Comparison of ENCODE assay signal across 9 mouse cellular contexts in genomic region chr1:162336640-162337039, GRCm38 (mm10).
A peak's percentile ranks its signal among the peaks of the same experiment; 100 is the strongest.
DNase-seq lines count a peak whose midpoint lies in the region; ATAC-seq and TF ChIP-seq lines count a peak whose summit lies in the region.
"Had no signal": no experiment of that assay in that cellular context is flagged by ENCODE, and none has a peak within 500 bp of the region (broad histone marks: within the 10 kb centered on the region; RNA-seq: fewer than 3 reads in every experiment).

No protein-coding gene starts in this region.

- no peaks in the 10 kb centered on the region for H3K36me3 ChIP-seq in midbrain, embryonic 15.5 days (replicated peaks)
- H3K36me3 ChIP-seq: stomach, embryonic 15.5 days had no signal

- H3K27ac ChIP-seq in midbrain, embryonic 15.5 days = no peak overlapping the region
- H3K27ac ChIP-seq: stomach, embryonic 15.5 days had no signal

- peak; percentile 76 for ATAC-seq in midbrain, embryonic 15.5 days (replicated peaks)
- ATAC-seq in inflammation-experienced regulatory T-cells, adult 6 months = no peak
- no peak for ATAC-seq in erythroblast, adult 5-6 weeks (replicated peaks; ENCODE audit: low FRiP score, poor library complexity, severe bottlenecking)

- H3K27me3 ChIP-seq in midbrain, embryonic 15.5 days (replicated peaks) = no peaks in the 10 kb centered on the region
- H3K27me3 ChIP-seq: stomach, embryonic 15.5 days had no signal

- H3K9ac ChIP-seq in midbrain, embryonic 15.5 days = no peak overlapping the region
- H3K9ac ChIP-seq: stomach, embryonic 15.5 days had no signal

- H3K9me3 ChIP-seq in midbrain, embryonic 15.5 days = no peaks in the 10 kb centered on the region
- H3K9me3 ChIP-seq: stomach, embryonic 15.5 days had no signal

- TF ChIP-seq CTCF in lung, adult 2 months (IDR thresholded peaks at IDR 0.05; ENCODE audit: insufficient read depth, low read length) = peak; percentile 28; the same call in 1 of the 2 replicates

- no peak overlapping the region for H3K4me2 ChIP-seq in midbrain, embryonic 15.5 days
- H3K4me2 ChIP-seq: stomach, embryonic 15.5 days had no signal

- no peaks in the 10 kb centered on the region for H3K4me1 ChIP-seq in lung, adult 2 months (ENCODE audit: control insufficient read depth, insufficient read depth, low read length)
- no peaks in the 10 kb centered on the region for H3K4me1 ChIP-seq in midbrain, embryonic 15.5 days
- H3K4me1 ChIP-seq: stomach, embryonic 15.5 days had no signal

- H3K4me3 ChIP-seq in lung, adult 2 months (replicated peaks; ENCODE audit: extremely low read depth, low read depth, low read length) = no peak overlapping the region
- no peak overlapping the region for H3K4me3 ChIP-seq in midbrain, embryonic 15.5 days
- H3K4me3 ChIP-seq: stomach, embryonic 15.5 days had no signal

- 12% methylated on average over 1 of the region's 1 CpGs for WGBS in lung, adult 2 months
- WGBS in midbrain, embryonic 15.5 days = 27% methylated on average over 1 of the region's 1 CpGs

- DNase-seq in cerebellum, postnatal 10 days = peak; percentile 38 to 65
- DNase-seq in cerebellum, postnatal 25 days = no peak
- DNase-seq in lung, adult 2 months = no peak
- DNase-seq in lung, postnatal 4 days = no peak
- DNase-seq in forelimb bud, embryonic 11.5 days (ENCODE audit: low read depth, low spot score) = peak; percentile 79

- TF ChIP-seq POLR2A in lung, adult 2 months (IDR thresholded peaks at IDR 0.05; ENCODE audit: borderline replicate concordance, extremely low read depth, low read depth, low read length) = no peak

Comparison
In these comparisons a context has a peak if more than half of its experiments do, and no peak if none do; other contexts are left out.
1. DNase-seq: peak in cerebellum, postnatal 10 days (2 of 2) and forelimb bud, embryonic 11.5 days (single experiment); none in cerebellum, postnatal 25 days (0 of 2), lung, adult 2 months (single experiment) and lung, postnatal 4 days (0 of 2).